Mouse (Mus musculus) lung, embryonic 16.5 days (tissue): ENCODE data around the gene Prg2. TPM values are rescaled to one million over a fixed set of nuclear protein-coding genes. Genes with fewer than 3 reads are reported as not detected.

Experiments used
- ATAC-seq: fragments of 200-750 bp; cut with Nextera tagmentation; 2 replicates; pipeline ENCODE4 v1.8.0; 2017; ENCODE audit warnings: low read depth, mild to moderate bottlenecking, moderate library complexity
- H3K27ac ChIP-seq: fragments of 300-500 bp; sonication (generic); 2 replicates; pipeline ENCODE4 v1.5.1; 2014; ENCODE audit warnings: mild to moderate bottlenecking, control low read depth, low read length
- H3K27me3 ChIP-seq: fragments of 300-500 bp; sonication (generic); 2 replicates; pipeline ENCODE4 v1.6.1; 2014; ENCODE audit warnings: low read depth, low read length, mixed read lengths; ENCODE audit not compliant: control insufficient read depth, insufficient read depth
- H3K36me3 ChIP-seq: fragments of 300-500 bp; sonication (generic); 2 replicates; pipeline ENCODE4 v1.6.1; 2014; ENCODE audit warnings: low read length; ENCODE audit not compliant: control insufficient read depth, insufficient read depth
- H3K4me1 ChIP-seq: fragments of 300-500 bp; sonication (generic); replicated peaks from 2 replicates; pipeline ENCODE4 v1.6.1; 2014; ENCODE audit warnings: low read length, mixed read lengths; ENCODE audit not compliant: control insufficient read depth, insufficient read depth
- H3K4me2 ChIP-seq: fragments of 300-500 bp; sonication (generic); 2 replicates; pipeline ENCODE4 v1.6.1; 2014; ENCODE audit warnings: low read depth, low read length, control low read depth
- H3K4me3 ChIP-seq: fragments of 300-500 bp; sonication (generic); 2 replicates; pipeline ENCODE4 v1.5.1; 2014; ENCODE audit warnings: mild to moderate bottlenecking, low read length, control low read depth
- H3K9ac ChIP-seq: fragments of 300-500 bp; sonication (generic); 2 replicates; pipeline ENCODE4 v1.6.1; 2014; ENCODE audit warnings: low read length, control low read depth
- H3K9me3 ChIP-seq: fragments of 300-500 bp; sonication (generic); 2 replicates; pipeline ENCODE4 v1.6.1; 2016; ENCODE audit warnings: low read length; ENCODE audit not compliant: control insufficient read depth
- WGBS: fragments of 180-500 bp; shearing (Covaris S2); extraction: QIAGEN DNeasy Blood & Tissue Kit; methylation state at CpG from one replicate; pipeline ENCODE4 v1.1.7; 2014; 5-methylcytosine and 5-hydroxymethylcytosine counted together
- polyA plus RNA-seq: library from polyadenylated mRNA; unstranded; fragments of >200 nt; fragmentation: Nextera tagmentation; extraction: Ambion mirVana; gene quantifications from 2 replicates; pipeline ENCODE4 v1.2.1, GENCODE M21; 2015

Prg2 gene
- polyA plus RNA-seq, 1 experiment from 2014 or later, result not detected

- no peak overlapping the region for H3K27ac ChIP-seq
- H3K4me3 ChIP-seq, result no peak overlapping the region
- H3K27me3 ChIP-seq, result no peaks in the 10 kb centered on the region
- H3K9ac ChIP-seq, result no peak overlapping the region
- no peaks in the 10 kb centered on the region for H3K36me3 ChIP-seq
- no peak overlapping the region for H3K4me2 ChIP-seq
- WGBS, result 70% methylated on average over 14 of the region's 14 CpGs
- H3K4me1 ChIP-seq, result peaks cover 6% of the 10 kb centered on the region
- no peaks in the 10 kb centered on the region for H3K9me3 ChIP-seq
- ATAC-seq, result no peak
These were observed 32.4 kb downstream of the Prg2 start for GRCm38 (mm10) chr2:85012679-85013078.

DNA sequence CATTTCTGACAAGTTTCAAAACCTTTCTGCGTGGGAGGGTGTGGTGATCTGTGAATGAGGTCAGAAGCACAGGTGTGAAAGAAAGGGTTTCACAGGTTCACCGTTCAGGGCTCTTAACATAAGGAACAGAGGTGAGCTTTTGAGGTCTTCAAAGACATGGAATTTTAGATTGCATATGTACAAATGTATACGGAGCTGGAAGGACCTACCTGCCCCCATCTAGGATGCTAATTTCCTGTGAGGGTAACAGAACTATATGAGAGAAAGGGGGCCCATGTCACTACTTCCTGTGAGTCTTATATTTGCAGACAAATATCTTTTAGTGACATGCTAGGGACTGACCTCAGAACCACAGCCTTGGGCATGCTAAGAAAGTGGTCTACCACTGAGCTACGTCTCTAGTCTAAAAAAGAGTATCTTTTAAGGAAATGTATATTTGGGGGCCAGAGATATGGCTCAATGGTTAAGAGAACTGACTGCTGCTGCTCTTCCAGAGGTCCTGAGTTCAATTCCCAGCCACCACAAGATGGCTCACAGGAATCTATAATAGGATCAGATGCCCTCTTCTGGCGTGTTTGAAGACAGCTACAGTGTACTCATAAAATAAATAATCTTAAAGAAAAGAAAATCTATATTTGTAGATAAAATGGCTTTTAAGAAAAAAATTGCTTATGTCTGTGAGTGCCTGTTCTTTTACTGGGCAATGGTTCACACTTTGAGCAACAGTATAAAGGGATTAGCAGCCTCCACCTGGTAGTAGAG, 33.7 kb downstream of the Prg2 start:
- 77% methylated on average over 5 of the region's 5 CpGs for WGBS
- no peak for ATAC-seq
- Histone ChIP-seq H3K4me1 (peaks cover 6% of the 10 kb centered on the region), H3K27ac (no peak overlapping the region), H3K9ac (no peak overlapping the region), H3K4me3 (no peak overlapping the region), H3K9me3 (no peaks in the 10 kb centered on the region), H3K27me3 (no peaks in the 10 kb centered on the region), H3K4me2 (no peak overlapping the region), H3K36me3 (no peaks in the 10 kb centered on the region)

GRCm38 (mm10) chr2:85014588-85014982, 34.3 kb downstream of the Prg2 start:
- peaks cover 6% of the 10 kb centered on the region for H3K4me1 ChIP-seq
- WGBS, result 45% methylated on average over 3 of the region's 3 CpGs
- no peak overlapping the region for H3K27ac ChIP-seq
- no peak overlapping the region for H3K9ac ChIP-seq
- ATAC-seq, result no peak
- no peaks in the 10 kb centered on the region for H3K9me3 ChIP-seq
- no peak overlapping the region for H3K4me3 ChIP-seq
- H3K27me3 ChIP-seq, result no peaks in the 10 kb centered on the region
- H3K36me3 ChIP-seq, result no peaks in the 10 kb centered on the region
- H3K4me2 ChIP-seq, result no peak overlapping the region

GRCm38 (mm10) chr2:85022043-85022442, 41.8 kb downstream of the Prg2 start:
- H3K4me3 ChIP-seq, result no peak overlapping the region
- WGBS, result 9% methylated on average over 4 of the region's 4 CpGs
- H3K27ac ChIP-seq, result no peak overlapping the region
- H3K9me3 ChIP-seq, result no peaks in the 10 kb centered on the region
- H3K36me3 ChIP-seq, result no peaks in the 10 kb centered on the region
- H3K4me2 ChIP-seq, result no peak overlapping the region
- ATAC-seq, result no peak
- H3K9ac ChIP-seq, result no peak overlapping the region
- no peaks in the 10 kb centered on the region for H3K4me1 ChIP-seq
- no peaks in the 10 kb centered on the region for H3K27me3 ChIP-seq

DNA sequence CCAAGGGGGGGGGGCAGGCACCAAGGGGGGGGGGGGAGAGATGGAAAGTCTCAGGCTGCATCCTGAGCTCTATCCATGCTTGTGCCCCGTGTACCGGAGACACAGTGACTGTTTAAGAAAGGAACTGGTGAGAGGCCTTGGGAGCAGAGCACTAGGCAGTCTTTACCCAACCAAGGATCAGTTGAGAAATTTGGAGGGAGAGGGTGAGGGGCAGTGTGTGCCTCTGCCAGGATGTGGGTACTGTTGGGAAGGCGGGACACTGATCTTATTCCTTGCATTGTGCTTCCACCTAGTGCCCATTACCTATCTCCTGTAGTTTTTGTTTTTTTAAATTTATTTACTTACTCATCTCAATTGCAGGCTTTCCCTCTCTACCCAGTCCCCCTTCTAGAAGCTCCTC, 45.9 kb downstream of the Prg2 start:
- no peak for ATAC-seq
- Histone ChIP-seq H3K9ac (no peak overlapping the region), H3K27ac (no peak overlapping the region), H3K4me2 (no peak overlapping the region), H3K36me3 (no peaks in the 10 kb centered on the region), H3K9me3 (no peaks in the 10 kb centered on the region), H3K27me3 (no peaks in the 10 kb centered on the region), H3K4me3 (no peak overlapping the region), H3K4me1 (no peaks in the 10 kb centered on the region)
- WGBS, result 72% methylated on average over 3 of the region's 3 CpGs

DNA sequence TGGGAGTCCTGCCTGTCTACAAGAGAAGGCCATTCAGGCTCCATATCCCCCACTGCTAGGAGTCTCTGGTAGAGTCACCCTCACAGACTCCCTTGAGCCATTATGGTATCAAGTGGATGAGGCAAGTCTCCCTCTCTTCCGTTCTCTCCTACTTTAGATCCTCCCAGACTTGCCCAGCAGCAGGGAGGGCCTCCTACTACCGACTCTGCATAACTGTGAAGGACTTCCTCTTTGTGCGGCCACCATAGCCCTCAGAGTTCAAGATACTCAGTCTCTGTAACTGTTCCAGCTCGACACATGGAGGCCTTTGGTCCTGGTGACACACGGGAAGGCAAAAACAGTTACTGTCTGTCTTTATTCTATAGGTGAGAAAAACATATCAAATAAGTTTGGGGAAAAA, 47.0 kb downstream of the Prg2 start:
- no peak overlapping the region for H3K4me2 ChIP-seq
- no peak for ATAC-seq
- no peak overlapping the region for H3K27ac ChIP-seq
- H3K9me3 ChIP-seq, result no peaks in the 10 kb centered on the region
- no peak overlapping the region for H3K9ac ChIP-seq
- 58% methylated on average over 5 of the region's 5 CpGs for WGBS
- H3K36me3 ChIP-seq, result no peaks in the 10 kb centered on the region
- H3K27me3 ChIP-seq, result no peaks in the 10 kb centered on the region
- H3K4me3 ChIP-seq, result no peak overlapping the region
- no peaks in the 10 kb centered on the region for H3K4me1 ChIP-seq

- no peak overlapping the region for H3K4me2 ChIP-seq
- 41% methylated on average over 6 of the region's 6 CpGs for WGBS
- ATAC-seq, result peak; percentile 32; the same call in 1 of the 2 replicates
These were observed 49.6 kb downstream of the Prg2 start for GRCm38 (mm10) chr2:85029897-85030296.

DNA sequence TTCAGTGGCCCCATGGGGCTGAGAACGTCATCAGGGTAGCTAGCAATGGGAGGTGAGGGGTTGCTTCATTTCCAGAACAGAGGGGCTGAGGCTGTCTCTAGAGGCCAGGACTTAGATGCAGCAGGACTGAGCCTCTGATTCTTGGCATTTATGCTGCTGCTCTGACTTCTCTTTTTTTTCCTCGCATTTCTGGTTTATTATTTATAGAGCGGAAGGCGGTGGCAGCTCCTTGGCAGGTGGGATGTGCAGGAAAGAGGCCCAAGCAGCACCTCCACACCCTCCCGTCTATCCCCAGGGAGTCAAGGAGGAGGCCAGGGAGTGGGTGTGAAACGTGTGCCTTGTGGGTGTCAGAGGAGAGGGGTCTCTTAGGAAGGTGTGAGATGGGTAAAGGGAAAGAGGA, 50.7 kb downstream of the Prg2 start:
- no peaks in the 10 kb centered on the region for H3K27me3 ChIP-seq
- no peaks in the 10 kb centered on the region for H3K9me3 ChIP-seq
- no peaks in the 10 kb centered on the region for H3K36me3 ChIP-seq
- WGBS, result 61% methylated on average over 6 of the region's 6 CpGs
- H3K4me3 ChIP-seq, result no peak overlapping the region
- H3K4me1 ChIP-seq, result no peaks in the 10 kb centered on the region
- H3K9ac ChIP-seq, result no peak overlapping the region
- H3K27ac ChIP-seq, result no peak overlapping the region
- no peak overlapping the region for H3K4me2 ChIP-seq
- no peak for ATAC-seq

More at GRCm38 (mm10) chr2:85029897-85030296, 49.6 kb downstream of the Prg2 start:
- Histone ChIP-seq H3K27ac (no peak overlapping the region), H3K27me3 (no peaks in the 10 kb centered on the region), H3K9me3 (no peaks in the 10 kb centered on the region), H3K4me3 (no peak overlapping the region), H3K4me1 (no peaks in the 10 kb centered on the region), H3K36me3 (no peaks in the 10 kb centered on the region), H3K9ac (no peak overlapping the region)

DNA sequence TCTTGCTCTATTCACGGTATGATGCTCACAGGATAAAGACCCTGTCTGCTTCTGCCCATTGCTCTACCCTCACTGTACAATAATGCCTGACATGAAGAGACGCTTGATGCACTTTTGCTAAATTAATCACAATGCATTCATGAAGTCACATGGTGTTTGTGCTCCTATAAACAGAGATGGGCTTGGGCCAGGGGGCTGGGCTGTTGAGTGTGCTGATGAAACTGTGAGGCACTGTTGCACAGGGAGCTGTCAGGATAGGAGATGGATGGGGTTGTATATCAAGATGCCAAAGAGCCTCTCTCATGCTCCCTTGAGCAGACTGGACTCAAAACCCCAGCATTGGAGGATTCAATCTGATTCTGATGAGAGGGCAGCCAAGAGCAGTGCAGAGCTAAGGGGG, 52.9 kb downstream of the Prg2 start:
- Histone ChIP-seq H3K4me3 (no peak overlapping the region), H3K9me3 (no peaks in the 10 kb centered on the region), H3K9ac (no peak overlapping the region), H3K27me3 (no peaks in the 10 kb centered on the region), H3K36me3 (no peaks in the 10 kb centered on the region), H3K4me1 (peaks cover 7% of the 10 kb centered on the region), H3K27ac (no peak overlapping the region), H3K4me2 (no peak overlapping the region)
- 64% methylated on average over 2 of the region's 2 CpGs for WGBS
- ATAC-seq, result no peak
